8 mouse cellular contexts compared by ENCODE assay signal in genomic region chr3:32398175-32398538, GRCm38 (mm10). TPM values are rescaled to one million over a fixed set of nuclear protein-coding genes. Genes with fewer than 3 reads are reported as not detected.
DNase-seq lines count a peak whose midpoint lies in the region; ATAC-seq and TF ChIP-seq lines count a peak whose summit lies in the region.

No protein-coding gene starts in this region.

- no peak for TF ChIP-seq CTCF in MEL (IDR thresholded peaks at IDR 0.05 in 2 of 3, conservative IDR thresholded peaks at IDR 0.05 in 1 of 3; ENCODE audit: control insufficient read depth in 1 of 3, insufficient read depth in 1 of 3, low read depth in 2 of 3, low read length in 3 of 3, poor library complexity in 1 of 3, severe bottlenecking in 1 of 3)

- no peak for TF ChIP-seq EP300 in MEL (IDR thresholded peaks at IDR 0.05; ENCODE audit: low read depth in 1 of 2, low read length in 2 of 2)

- no peak for TF ChIP-seq RAD21 in MEL (IDR thresholded peaks at IDR 0.05; ENCODE audit: low read depth, low read length)

- H3K27me3 ChIP-seq in kidney, embryonic 14.5 days (ENCODE audit: control insufficient read depth, insufficient read depth, low read length) = no peaks in the 10 kb centered on the region
- no peaks in the 10 kb centered on the region for H3K27me3 ChIP-seq in MEL (ENCODE audit: control insufficient read depth in 1 of 2, insufficient read depth in 2 of 2, low read length in 2 of 2)
- H3K27me3 ChIP-seq in hindbrain, embryonic 11.5 days (ENCODE audit: control insufficient read depth, insufficient read depth, low read length) = no peaks in the 10 kb centered on the region
- no peaks in the 10 kb centered on the region for H3K27me3 ChIP-seq in midbrain, embryonic 11.5 days (ENCODE audit: control insufficient read depth, insufficient read depth, low read length)

- ATAC-seq in kidney, embryonic 14.5 days (ENCODE audit: low FRiP score, low TSS enrichment) = no peak
- ATAC-seq in hindbrain, embryonic 11.5 days (ENCODE audit: low FRiP score) = no peak
- ATAC-seq in midbrain, embryonic 11.5 days (ENCODE audit: low FRiP score) = no peak

- H3K27ac ChIP-seq in kidney, embryonic 14.5 days (ENCODE audit: low read depth, low read length) = no peak overlapping the region
- no peak overlapping the region; the same call in 1 of the 2 replicates for H3K27ac ChIP-seq in MEL (ENCODE audit: control insufficient read depth, low read depth, low read length)
- H3K27ac ChIP-seq in hindbrain, embryonic 11.5 days (ENCODE audit: low read depth, low read length) = no peak overlapping the region
- no peak overlapping the region for H3K27ac ChIP-seq in midbrain, embryonic 11.5 days (ENCODE audit: low read depth, low read length)

- H3K36me3 ChIP-seq in kidney, embryonic 14.5 days (ENCODE audit: control insufficient read depth, insufficient read depth, low read length) = no peaks in the 10 kb centered on the region
- H3K36me3 ChIP-seq in MEL (ENCODE audit: control insufficient read depth in 1 of 2, insufficient read depth in 2 of 2, low read length in 2 of 2) = peaks cover 0 to 4% of the 10 kb centered on the region in 2 experiments; a peak in 1 of 4 replicates
- H3K36me3 ChIP-seq in hindbrain, embryonic 11.5 days (ENCODE audit: control insufficient read depth, insufficient read depth, low read length) = no peaks in the 10 kb centered on the region
- H3K36me3 ChIP-seq in midbrain, embryonic 11.5 days (ENCODE audit: control insufficient read depth, insufficient read depth, low read length) = no peaks in the 10 kb centered on the region

- H3K4me3 ChIP-seq in kidney, embryonic 14.5 days (ENCODE audit: low read length) = peak overlapping the region; percentile 74
- peak overlapping the region; percentile 70 to 98 for H3K4me3 ChIP-seq in MEL (ENCODE audit: control insufficient read depth in 1 of 2, insufficient read depth in 1 of 2, low read depth in 2 of 2, low read length in 2 of 2)
- H3K4me3 ChIP-seq in hindbrain, embryonic 11.5 days (ENCODE audit: low read depth, low read length) = peak overlapping the region; percentile 88
- H3K4me3 ChIP-seq in midbrain, embryonic 11.5 days (ENCODE audit: low read depth, low read length) = peak overlapping the region; percentile 91

- no peak for DNase-seq in kidney, postnatal 25 days
- no peak for DNase-seq in MEL (ENCODE audit: low read depth, low spot score)
- DNase-seq in hindbrain, embryonic 11.5 days (ENCODE audit: low spot score) = no peak
- DNase-seq in midbrain, embryonic 11.5 days (ENCODE audit: low spot score, missing footprints) = no peak
- DNase-seq in adrenal gland, postnatal 10 days = no peak
- no peak for DNase-seq in left cerebral cortex, postnatal 4 days
- DNase-seq in gastrocnemius, postnatal 14 days = no peak

- no peak for TF ChIP-seq POLR2A in MEL (IDR thresholded peaks at IDR 0.05; ENCODE audit: control insufficient read depth in 1 of 2, insufficient read depth in 1 of 2, low read depth in 1 of 2, low read length in 2 of 2, poor library complexity in 1 of 2)

- intact Hi-C loops in left cerebral cortex, postnatal 4 days (cut with DNase I) = no loop called here
- intact Hi-C loops in gastrocnemius, postnatal 14 days (cut with DNase I; ENCODE audit: low total_unique reads) = no loop called here

- H3K9me3 ChIP-seq in kidney, embryonic 14.5 days (ENCODE audit: control insufficient read depth, low read length) = no peaks in the 10 kb centered on the region
- no peaks in the 10 kb centered on the region for H3K9me3 ChIP-seq in MEL (replicated peaks; ENCODE audit: insufficient read depth, low read length)
- no peaks in the 10 kb centered on the region for H3K9me3 ChIP-seq in hindbrain, embryonic 11.5 days (ENCODE audit: control insufficient read depth, low read length)
- H3K9me3 ChIP-seq in midbrain, embryonic 11.5 days (ENCODE audit: control insufficient read depth, low read length) = no peaks in the 10 kb centered on the region

- peak overlapping the region; percentile 96; the same call in 1 of the 2 replicates for H3K9ac ChIP-seq in kidney, embryonic 14.5 days (ENCODE audit: low read depth, low read length)
- peak overlapping the region; percentile 87 for H3K9ac ChIP-seq in MEL (ENCODE audit: control insufficient read depth, low read depth, low read length, poor library complexity, severe bottlenecking)
- H3K9ac ChIP-seq in hindbrain, embryonic 11.5 days (ENCODE audit: low read depth, low read length) = peak overlapping the region; percentile 80
- H3K9ac ChIP-seq in midbrain, embryonic 11.5 days (ENCODE audit: low read length) = peak overlapping the region; percentile 91; the same call in 1 of the 2 replicates

- peaks cover 21% of the 10 kb centered on the region for H3K4me1 ChIP-seq in kidney, embryonic 14.5 days (ENCODE audit: control insufficient read depth, insufficient read depth, low read length)
- H3K4me1 ChIP-seq in MEL (ENCODE audit: control insufficient read depth in 1 of 2, insufficient read depth in 2 of 2, low read length in 2 of 2) = peaks cover 2 to 3% of the 10 kb centered on the region in 2 experiments; a peak in 2 of 4 replicates
- H3K4me1 ChIP-seq in hindbrain, embryonic 11.5 days (replicated peaks; ENCODE audit: control insufficient read depth, insufficient read depth, low read length) = no peaks in the 10 kb centered on the region
- peaks cover 17% of the 10 kb centered on the region for H3K4me1 ChIP-seq in midbrain, embryonic 11.5 days (ENCODE audit: control insufficient read depth, insufficient read depth, low read length)

- H3K4me2 ChIP-seq in kidney, embryonic 14.5 days (replicated peaks; ENCODE audit: low read depth, low read length) = peak overlapping the region; percentile 46
- peak overlapping the region; percentile 38 for H3K4me2 ChIP-seq in hindbrain, embryonic 11.5 days (replicated peaks; ENCODE audit: low read depth, low read length)
- peak overlapping the region; percentile 76 for H3K4me2 ChIP-seq in midbrain, embryonic 11.5 days

- under 1% methylated on average over 7 of the region's 7 CpGs for WGBS in kidney, embryonic 14.5 days
- WGBS in hindbrain, embryonic 11.5 days = 1% methylated on average over 7 of the region's 7 CpGs
- WGBS in midbrain, embryonic 11.5 days = 1% methylated on average over 7 of the region's 7 CpGs

- peaks cover 31% of the 10 kb centered on the region for H3K79me2 ChIP-seq in MEL (ENCODE audit: control insufficient read depth, insufficient read depth, low read length, poor library complexity)

TF ChIP-seq in MEL, 35 proteins besides CTCF, POLR2A, EP300 and RAD21:
- TF ChIP-seq ZKSCAN1 (IDR thresholded peaks at IDR 0.05; ENCODE audit: low read depth, low read length) (no peak), SIN3A (IDR thresholded peaks at IDR 0.05; ENCODE audit: low read length) (no peak; the same call in 1 of the 2 replicates), MXI1 (IDR thresholded peaks at IDR 0.05; ENCODE audit: low read depth, low read length) (peak; percentile 80), USF1 (IDR thresholded peaks at IDR 0.05; ENCODE audit: low read depth, low read length) (peak; percentile 64)

RNA-seq across cellular contexts. Expression of gene Pik3ca, which starts 0.7 kb away (rescaled TPM):
- polyA plus RNA-seq in kidney, embryonic 14.5 days (2014; fragmentation: Nextera tagmentation; extraction: Ambion mirVana) = 14.5 and 16.2 TPM in 2 replicates
- 11.1 and 11.7 TPM in 2 replicates for total RNA-seq in MEL (2012; rRNA removed)
- 10 to 100 TPM in 1 of 2 experiments, not detected in 1; 13.1 TPM for polyA plus RNA-seq in MEL (2012; ENCODE audit: insufficient read depth in 1 of 2, insufficient read length in 2 of 2, low read depth in 1 of 2, low replicate concordance in 2 of 2, missing spikeins in 1 of 2)
- polyA plus RNA-seq in hindbrain, embryonic 11.5 days (2014; fragmentation: Nextera tagmentation; extraction: Ambion mirVana) = 17.8 and 21.6 TPM in 2 replicates
- 12.7 and 14.0 TPM in 2 replicates for polyA plus RNA-seq in midbrain, embryonic 11.5 days (2014; fragmentation: Nextera tagmentation; extraction: Ambion mirVana)
- 10 to 100 TPM; 36.0 to 44.2 TPM for total RNA-seq in adrenal gland, postnatal 10 days (2021)
- total RNA-seq in left cerebral cortex, postnatal 4 days (2021) = 10 to 100 TPM; 54.1 to 62.3 TPM
- total RNA-seq in gastrocnemius, postnatal 14 days (2021) = 10 to 100 TPM; 36.9 to 40.9 TPM

RNA-seq across cellular contexts. Expression of gene Zmat3, which starts 32.3 kb away (rescaled TPM):
- polyA plus RNA-seq in kidney, embryonic 14.5 days (2014; fragmentation: Nextera tagmentation; extraction: Ambion mirVana) = 5.8 and 6.9 TPM in 2 replicates
- 3.1 and 3.4 TPM in 2 replicates for total RNA-seq in MEL (2012; rRNA removed)
- 1 to 10 TPM in 1 of 2 experiments, not detected in 1; 4.4 TPM for polyA plus RNA-seq in MEL (2012; ENCODE audit: insufficient read depth in 1 of 2, insufficient read length in 2 of 2, low read depth in 1 of 2, low replicate concordance in 2 of 2, missing spikeins in 1 of 2)
- 10.7 and 11.6 TPM in 2 replicates for polyA plus RNA-seq in hindbrain, embryonic 11.5 days (2014; fragmentation: Nextera tagmentation; extraction: Ambion mirVana)
- 10.7 and 12.1 TPM in 2 replicates for polyA plus RNA-seq in midbrain, embryonic 11.5 days (2014; fragmentation: Nextera tagmentation; extraction: Ambion mirVana)
- 10 to 100 TPM; 13.3 to 14.8 TPM for total RNA-seq in adrenal gland, postnatal 10 days (2021)
- 10 to 100 TPM; 41.2 to 43.3 TPM for total RNA-seq in left cerebral cortex, postnatal 4 days (2021)
- 10 to 100 TPM in 1 of 2 experiments, 1 to 10 TPM in 1; 6.9 to 10.1 TPM for total RNA-seq in gastrocnemius, postnatal 14 days (2021)
